ENCODE assay signal across 1 mouse cellular context in the genomic region with DNA sequence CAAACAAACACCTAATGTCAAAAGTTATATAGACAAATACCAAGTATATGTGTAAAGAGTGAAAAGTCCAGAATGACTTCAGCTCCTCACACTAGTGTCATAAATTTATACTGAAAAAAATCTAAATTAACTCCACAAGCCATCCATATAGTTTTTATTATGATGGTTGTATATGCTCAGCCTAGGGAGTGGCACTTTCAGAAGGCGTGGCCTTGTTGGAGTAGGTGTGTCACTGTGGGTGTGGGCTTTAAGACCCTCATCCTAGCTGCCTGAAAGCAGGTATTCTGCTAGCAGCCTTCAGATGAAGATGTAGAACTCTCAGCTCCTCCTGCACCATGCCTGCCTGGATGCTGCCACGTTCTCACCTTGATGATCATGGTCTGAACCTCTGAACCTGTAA. TPM values are rescaled to one million over a fixed set of nuclear protein-coding genes. Genes with fewer than 3 reads are reported as not detected.
"Had no signal": no experiment of that assay in that cellular context is flagged by ENCODE, and none has a peak within 500 bp of the region (broad histone marks: within the 10 kb centered on the region; RNA-seq: fewer than 3 reads in every experiment).

No protein-coding gene starts in this region.

RNA-seq across cellular contexts. Expression of gene Cd80, which starts 9.2 kb away (rescaled TPM):
- total RNA-seq: hematopoietic stem cell, adult 5-6 weeks had no signal

RNA-seq across cellular contexts. Expression of gene Pla1a, which starts 13.2 kb away (rescaled TPM):
- total RNA-seq: hematopoietic stem cell, adult 5-6 weeks had no signal
